Mouse (Mus musculus) kidney, embryonic 15.5 days (tissue): ENCODE data around the gene Galnt17. TPM values are rescaled to one million over a fixed set of nuclear protein-coding genes. Genes with fewer than 3 reads are reported as not detected.

Experiments used
- ATAC-seq: fragments of 200-750 bp; cut with Nextera tagmentation; replicated peaks from 2 replicates; pipeline ENCODE4 v1.8.0; 2017; ENCODE audit warnings: moderate TSS enrichment; ENCODE audit not compliant: low FRiP score
- H3K27ac ChIP-seq: fragments of 300-500 bp; sonication (generic); 2 replicates; pipeline ENCODE4 v1.5.1; 2015; ENCODE audit warnings: mild to moderate bottlenecking, inconsistent platforms
- H3K27me3 ChIP-seq: fragments of 300-500 bp; sonication (generic); 2 replicates; pipeline ENCODE4 v1.6.1; 2015; ENCODE audit warnings: inconsistent platforms
- H3K36me3 ChIP-seq: fragments of 300-500 bp; sonication (generic); 2 replicates; pipeline ENCODE4 v1.6.1; 2015; ENCODE audit warnings: inconsistent platforms
- H3K4me1 ChIP-seq: fragments of 300-500 bp; sonication (generic); 2 replicates; pipeline ENCODE4 v1.6.1; 2015; ENCODE audit warnings: inconsistent platforms
- H3K4me2 ChIP-seq: fragments of 300-500 bp; sonication (generic); 2 replicates; pipeline ENCODE4 v1.6.1; 2015; ENCODE audit warnings: moderate library complexity, mild to moderate bottlenecking, inconsistent platforms
- H3K4me3 ChIP-seq: fragments of 300-500 bp; sonication (generic); replicated peaks from 2 replicates; pipeline ENCODE4 v1.5.1; 2015; ENCODE audit warnings: mild to moderate bottlenecking, inconsistent platforms
- H3K9ac ChIP-seq: fragments of 300-500 bp; sonication (generic); 2 replicates; pipeline ENCODE4 v1.6.1; 2015; ENCODE audit warnings: mild to moderate bottlenecking, inconsistent platforms
- H3K9me3 ChIP-seq: fragments of 300-500 bp; sonication (generic); replicated peaks from 2 replicates; pipeline ENCODE4 v1.6.1; 2016; ENCODE audit warnings: inconsistent platforms
- WGBS: fragments of 180-500 bp; shearing (Covaris S2); methylation state at CpG from one replicate; pipeline ENCODE4 v1.1.7; 2015; ENCODE audit warnings: mixed read lengths; 5-methylcytosine and 5-hydroxymethylcytosine counted together
- polyA plus RNA-seq: library from polyadenylated mRNA; unstranded; fragments of >200 nt; fragmentation: Nextera tagmentation; extraction: Ambion mirVana; gene quantifications from 2 replicates; pipeline ENCODE4 v1.2.1, GENCODE M21; 2015

Gene Galnt17
- polyA plus RNA-seq, 1 experiment from 2014 or later: 2.7 TPM

DNA sequence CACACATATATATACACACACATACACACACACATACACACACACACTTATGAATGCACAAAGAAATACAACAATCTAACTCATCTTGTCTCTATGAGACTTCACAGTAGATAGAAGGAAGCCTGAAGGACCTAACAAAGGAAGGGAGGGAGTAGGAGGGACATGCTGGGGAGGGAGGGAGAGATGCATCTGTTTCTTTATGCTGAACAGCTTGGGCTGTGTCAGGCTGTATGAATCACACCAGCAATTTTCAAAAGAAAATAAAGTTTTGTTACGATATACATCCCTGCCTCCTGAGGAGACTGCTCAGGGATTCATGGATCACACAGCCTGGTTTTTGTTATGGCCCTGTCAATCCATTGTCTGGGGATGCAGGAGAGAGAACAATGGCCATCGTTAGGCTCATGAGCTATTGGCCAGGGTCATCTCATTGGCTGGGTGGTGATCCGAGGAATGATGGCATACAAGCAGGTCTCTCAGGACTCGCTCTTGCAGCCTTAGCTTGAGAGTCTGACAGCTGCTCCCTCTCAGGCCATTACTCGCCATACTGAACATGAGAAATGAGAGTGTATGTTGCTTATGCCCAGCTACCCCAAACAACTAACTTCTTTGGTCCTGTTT is 194.3 kb downstream of the Galnt17 start:
- Histone ChIP-seq H3K27me3 (no peaks in the 10 kb centered on the region), H3K4me2 (no peak overlapping the region), H3K9ac (no peak overlapping the region), H3K9me3 (no peaks in the 10 kb centered on the region; the same call in 1 of the 2 replicates), H3K4me3 (no peak overlapping the region), H3K27ac (no peak overlapping the region), H3K36me3 (no peaks in the 10 kb centered on the region), H3K4me1 (no peaks in the 10 kb centered on the region)
- 63% methylated on average over 5 of the region's 5 CpGs for WGBS
- ATAC-seq: no peak

DNA sequence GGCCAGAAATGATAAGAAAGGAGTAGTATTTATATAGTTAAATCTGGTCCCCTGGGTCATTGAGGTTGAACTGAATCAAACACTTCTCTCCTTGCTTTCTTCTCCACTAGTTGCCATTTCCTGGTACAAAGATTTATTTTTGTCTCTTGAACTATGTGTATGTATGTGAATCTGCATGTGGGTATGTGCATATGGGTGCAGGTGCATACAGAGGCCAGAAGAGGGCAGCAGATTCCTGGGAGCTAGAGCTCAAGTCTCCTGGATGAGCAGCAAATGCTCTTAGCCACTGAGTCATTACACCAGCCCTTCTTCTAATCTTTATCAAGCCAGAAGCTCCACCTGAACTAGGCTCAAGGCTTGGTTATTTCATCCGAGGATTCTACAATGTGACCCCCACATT is 201.1 kb downstream of the Galnt17 start:
- Histone ChIP-seq H3K4me2 (no peak overlapping the region), H3K9ac (no peak overlapping the region), H3K4me3 (no peak overlapping the region), H3K4me1 (no peaks in the 10 kb centered on the region), H3K27me3 (no peaks in the 10 kb centered on the region), H3K36me3 (no peaks in the 10 kb centered on the region), H3K27ac (no peak overlapping the region), H3K9me3 (no peaks in the 10 kb centered on the region; the same call in 1 of the 2 replicates)
- no peak for ATAC-seq
- 94% methylated on average over 1 of the region's 1 CpGs for WGBS

DNA sequence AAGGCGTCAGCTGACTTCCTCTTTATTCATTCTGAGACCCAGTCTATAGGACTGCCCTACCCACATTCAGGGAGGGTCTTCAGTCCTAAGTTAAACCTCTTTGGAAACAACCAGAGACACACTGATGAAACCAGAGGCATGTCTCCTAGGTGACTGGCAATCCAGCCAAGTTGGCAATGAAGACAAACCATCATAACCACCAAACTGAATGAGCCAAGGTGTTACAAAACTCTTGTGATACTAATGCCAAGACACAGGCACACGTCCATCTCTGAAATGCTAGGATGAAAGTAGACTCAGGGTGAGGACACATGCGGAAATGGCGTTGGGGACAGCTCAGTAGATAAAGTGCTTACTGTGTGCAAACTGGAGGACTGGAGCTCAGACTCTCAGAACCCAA is 211.5 kb downstream of the Galnt17 start:
- H3K4me2 ChIP-seq: no peak overlapping the region
- ATAC-seq: no peak
- no peaks in the 10 kb centered on the region for H3K27me3 ChIP-seq
- H3K9me3 ChIP-seq: no peaks in the 10 kb centered on the region
- no peak overlapping the region for H3K27ac ChIP-seq
- WGBS: 93% methylated on average over 4 of the region's 4 CpGs
- no peak overlapping the region for H3K9ac ChIP-seq
- H3K4me1 ChIP-seq: 0 out of 2 replicates have a peak, but pooled peaks cover 5% of the 10 kb centered on the region
- H3K36me3 ChIP-seq: no peaks in the 10 kb centered on the region
- H3K4me3 ChIP-seq: no peak overlapping the region

DNA sequence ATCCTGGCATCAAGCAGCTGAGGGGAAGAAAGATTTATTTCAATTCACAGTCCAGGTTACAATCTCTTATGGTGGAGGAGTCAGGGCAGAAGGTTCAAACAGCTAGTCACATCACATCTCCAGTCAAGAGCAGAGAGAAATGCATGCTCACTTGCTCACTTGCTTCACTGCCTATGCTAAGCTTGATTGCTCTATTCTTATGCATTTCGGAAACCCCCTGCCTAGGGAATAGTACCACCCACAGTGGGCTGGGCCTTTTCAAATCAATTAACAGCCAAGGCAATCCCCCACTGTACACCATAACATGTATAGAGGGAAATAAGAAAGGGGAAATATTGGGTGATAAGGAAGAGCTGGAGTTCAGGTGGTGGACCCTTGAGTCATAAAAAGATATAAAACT is 212.7 kb downstream of the Galnt17 start:
- Histone ChIP-seq H3K27me3 (no peaks in the 10 kb centered on the region), H3K27ac (no peak overlapping the region), H3K9me3 (no peaks in the 10 kb centered on the region), H3K9ac (no peak overlapping the region), H3K4me3 (no peak overlapping the region), H3K4me2 (no peak overlapping the region), H3K4me1 (0 out of 2 replicates have a peak, but pooled peaks cover 5% of the 10 kb centered on the region), H3K36me3 (no peaks in the 10 kb centered on the region)
- 84% methylated on average over 1 of the region's 1 CpGs for WGBS
- ATAC-seq: 0 out of 2 replicates have a peak, but pooled peaks have one; percentile 49

DNA sequence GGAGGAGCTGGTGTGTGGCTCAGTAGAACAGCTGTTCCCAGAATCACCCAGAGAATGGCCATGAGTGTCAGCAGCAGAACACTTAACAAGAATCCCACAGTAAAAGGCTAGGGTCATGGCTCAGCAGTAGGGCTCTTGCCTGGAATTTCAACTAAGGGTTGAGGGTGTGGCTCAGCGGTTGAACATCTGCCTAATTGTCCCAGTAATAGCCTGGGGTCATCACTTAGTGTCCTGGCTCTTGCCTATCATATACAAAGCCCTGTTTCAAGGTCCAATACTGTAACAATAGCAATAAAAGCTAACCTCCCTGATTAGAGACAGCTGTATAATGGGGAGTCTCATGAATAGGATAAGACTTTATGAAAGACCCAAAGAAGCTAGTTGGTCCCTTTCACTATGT is 213.5 kb downstream of the Galnt17 start:
- peaks cover 8% of the 10 kb centered on the region; the same call in 1 of the 2 replicates for H3K4me1 ChIP-seq
- no peak overlapping the region for H3K9ac ChIP-seq
- H3K27me3 ChIP-seq: no peaks in the 10 kb centered on the region
- peak; percentile 29; the same call in 1 of the 2 replicates for ATAC-seq
- H3K36me3 ChIP-seq: no peaks in the 10 kb centered on the region
- no peak overlapping the region for H3K4me3 ChIP-seq
- WGBS: 28% methylated on average over 1 of the region's 1 CpGs
- H3K27ac ChIP-seq: 0 out of 2 replicates have a peak overlapping the region, but pooled peaks have one; percentile 18
- H3K9me3 ChIP-seq: no peaks in the 10 kb centered on the region
- no peak overlapping the region for H3K4me2 ChIP-seq

DNA sequence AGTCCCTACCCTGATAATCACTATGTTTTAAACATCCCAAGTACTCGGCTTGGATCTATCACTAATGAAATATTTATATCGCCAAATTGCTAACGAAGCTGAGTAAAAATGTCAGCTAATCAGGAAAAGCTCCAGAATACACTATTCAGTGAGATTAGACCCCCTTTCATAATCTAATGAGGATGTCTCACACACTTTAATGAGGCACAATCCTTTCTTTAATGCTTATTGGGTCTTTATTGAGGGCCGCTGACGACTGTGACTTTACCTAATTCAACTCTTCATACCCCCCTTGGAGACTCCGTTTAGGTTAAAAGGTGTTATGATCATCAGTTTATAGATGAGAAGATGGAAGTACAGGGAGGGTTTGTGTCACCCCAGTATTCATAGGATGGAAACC is 214.2 kb downstream of the Galnt17 start:
- no peak overlapping the region for H3K27ac ChIP-seq
- H3K4me1 ChIP-seq: peaks cover 12% of the 10 kb centered on the region
- no peak overlapping the region for H3K9ac ChIP-seq
- H3K36me3 ChIP-seq: no peaks in the 10 kb centered on the region
- no peaks in the 10 kb centered on the region for H3K27me3 ChIP-seq
- H3K4me3 ChIP-seq: no peak overlapping the region
- H3K4me2 ChIP-seq: no peak overlapping the region
- ATAC-seq: no peak
- 74% methylated on average over 6 of the region's 6 CpGs for WGBS
- H3K9me3 ChIP-seq: no peaks in the 10 kb centered on the region

DNA sequence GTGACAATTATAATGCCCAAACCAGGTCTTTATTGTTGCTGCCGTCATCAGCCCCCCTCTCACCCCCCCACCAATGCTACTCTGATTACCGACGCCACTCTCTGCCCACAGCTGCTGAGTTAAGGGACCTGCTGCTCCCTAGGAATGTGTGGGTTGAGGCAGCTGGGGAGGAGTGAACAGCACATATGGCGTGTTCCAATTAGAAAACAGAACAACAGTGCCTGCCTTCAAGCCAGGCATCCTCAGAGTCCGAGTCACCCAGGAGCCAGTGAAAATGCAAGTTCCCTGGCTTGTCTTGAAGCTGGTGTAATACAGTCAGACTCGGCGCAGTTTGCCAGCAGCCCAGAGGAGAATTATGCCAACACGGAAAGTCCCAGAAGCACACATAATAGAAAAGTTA is 218.4 kb downstream of the Galnt17 start:
- WGBS: 46% methylated on average over 8 of the region's 8 CpGs

DNA sequence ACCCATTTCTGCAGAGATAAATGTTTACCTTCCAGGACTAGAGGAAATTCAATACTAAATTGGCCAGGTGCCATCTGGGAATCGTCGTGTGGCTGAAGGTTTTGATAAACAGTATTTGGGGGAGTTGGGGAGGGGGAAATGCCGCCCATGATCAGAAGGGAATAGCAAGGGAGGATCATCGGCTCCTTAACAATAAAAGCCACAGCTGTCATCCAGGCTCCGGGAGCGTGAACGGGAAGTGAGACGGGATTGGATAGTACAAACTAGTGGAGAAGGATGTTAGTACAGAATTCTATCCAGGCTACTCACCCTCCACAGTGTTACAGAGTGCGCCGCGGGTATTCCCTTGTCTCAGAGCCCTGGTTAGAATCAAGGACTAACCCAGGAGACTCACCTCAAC is 219.4 kb downstream of the Galnt17 start:
- Histone ChIP-seq H3K4me3 (no peak overlapping the region), H3K27me3 (no peaks in the 10 kb centered on the region), H3K9ac (no peak overlapping the region), H3K27ac (peak overlapping the region; percentile 67; the same call in 1 of the 2 replicates), H3K36me3 (no peaks in the 10 kb centered on the region), H3K4me1 (peaks cover 13% of the 10 kb centered on the region), H3K4me2 (peak overlapping the region; percentile 31), H3K9me3 (no peaks in the 10 kb centered on the region)
- WGBS: 21% methylated on average over 11 of the region's 11 CpGs
- peak; percentile 75 for ATAC-seq

More for the DNA sequence above, 218.4 kb downstream of the Galnt17 start:
- H3K36me3 ChIP-seq: no peaks in the 10 kb centered on the region
- no peaks in the 10 kb centered on the region for H3K9me3 ChIP-seq
- no peak overlapping the region for H3K9ac ChIP-seq
- peak; percentile 66; the same call in 1 of the 2 replicates for ATAC-seq
- no peak overlapping the region for H3K27ac ChIP-seq
- H3K4me2 ChIP-seq: no peak overlapping the region
- H3K4me1 ChIP-seq: peaks cover 16% of the 10 kb centered on the region
- H3K27me3 ChIP-seq: no peaks in the 10 kb centered on the region
- H3K4me3 ChIP-seq: no peak overlapping the region

DNA sequence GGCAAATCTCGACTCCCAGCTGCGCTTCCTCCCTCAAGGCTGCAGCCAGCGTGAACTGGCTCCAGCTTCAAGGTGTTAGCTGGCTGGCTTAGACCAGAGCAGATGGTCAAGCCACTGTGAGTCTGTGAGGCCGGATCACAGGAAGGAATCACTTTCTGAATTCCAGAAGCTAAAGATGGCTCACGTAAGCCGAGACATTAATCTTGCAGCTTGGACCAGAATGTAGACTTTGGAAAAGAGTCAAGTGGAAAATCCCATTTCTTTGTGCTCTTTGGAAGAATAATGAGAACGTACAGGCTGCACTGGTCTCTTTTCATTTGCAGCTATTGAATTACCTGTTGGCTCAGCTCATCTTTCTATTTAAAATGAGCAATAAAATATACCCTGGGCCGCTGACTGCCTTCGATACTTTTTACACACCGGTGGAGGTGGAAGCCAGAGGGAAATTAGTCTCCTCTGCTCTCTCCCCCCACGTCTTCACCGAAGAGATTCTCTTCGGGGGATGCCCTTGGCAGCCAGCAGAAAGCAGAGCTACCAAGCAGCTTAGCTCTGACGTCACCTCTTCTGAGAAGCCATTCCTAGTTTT is 225.1 kb downstream of the Galnt17 start:
- Histone ChIP-seq H3K27ac (peak overlapping the region; percentile 14; the same call in 1 of the 2 replicates), H3K4me1 (peaks cover 10% of the 10 kb centered on the region), H3K9ac (no peak overlapping the region), H3K27me3 (no peaks in the 10 kb centered on the region), H3K4me3 (no peak overlapping the region), H3K4me2 (peak overlapping the region; percentile 25), H3K9me3 (no peaks in the 10 kb centered on the region), H3K36me3 (no peaks in the 10 kb centered on the region)
- peak; percentile 73; the same call in 1 of the 2 replicates for ATAC-seq
- WGBS: 23% methylated on average over 14 of the region's 14 CpGs

DNA sequence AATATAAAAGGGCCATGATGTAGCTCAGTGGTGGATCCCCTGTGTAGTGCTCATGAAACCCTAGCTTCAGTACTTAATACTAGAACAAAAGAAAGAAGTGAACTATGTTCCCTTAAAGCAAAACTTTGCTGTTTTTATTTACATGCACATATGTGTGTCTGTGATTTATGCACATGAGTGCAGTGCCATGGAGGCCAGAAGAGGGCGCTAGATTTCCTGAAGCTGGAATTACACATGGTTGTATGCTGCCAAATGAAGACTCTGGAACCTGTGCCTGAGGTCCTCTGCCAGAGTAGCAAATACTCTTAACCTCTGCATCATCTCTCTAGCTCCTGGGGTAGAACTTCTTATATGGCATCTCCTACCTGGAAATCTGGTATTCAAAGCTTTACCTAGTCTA is 230.6 kb downstream of the Galnt17 start:
- no peak overlapping the region for H3K4me2 ChIP-seq
- no peaks in the 10 kb centered on the region for H3K27me3 ChIP-seq
- H3K4me3 ChIP-seq: no peak overlapping the region
- no peaks in the 10 kb centered on the region for H3K4me1 ChIP-seq
- H3K36me3 ChIP-seq: no peaks in the 10 kb centered on the region
- H3K9ac ChIP-seq: no peak overlapping the region
- no peaks in the 10 kb centered on the region for H3K9me3 ChIP-seq
- no peak overlapping the region for H3K27ac ChIP-seq
- no peak for ATAC-seq
- WGBS: 45% methylated on average over 1 of the region's 1 CpGs

DNA sequence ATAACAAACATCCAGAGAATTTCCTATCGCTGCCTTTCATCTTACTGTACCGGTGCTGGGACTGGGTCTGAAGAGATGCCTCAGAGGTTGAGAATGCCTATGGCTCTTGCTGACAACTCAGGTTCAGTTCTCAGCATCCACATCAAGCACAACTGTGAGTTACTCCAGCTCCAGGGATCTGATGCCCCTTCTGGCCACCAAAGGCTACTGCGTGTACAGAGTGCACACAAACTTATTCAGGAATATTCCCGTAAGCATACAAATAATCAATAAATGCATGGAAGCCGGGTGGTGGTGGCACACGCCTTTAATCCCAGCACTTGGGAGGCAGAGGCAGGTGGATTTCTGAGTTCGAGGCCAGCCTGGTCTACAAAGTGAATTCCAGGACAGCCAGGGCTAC is 232.5 kb downstream of the Galnt17 start:
- Histone ChIP-seq H3K27ac (no peak overlapping the region), H3K4me1 (no peaks in the 10 kb centered on the region), H3K4me3 (no peak overlapping the region), H3K9me3 (no peaks in the 10 kb centered on the region), H3K27me3 (no peaks in the 10 kb centered on the region), H3K36me3 (no peaks in the 10 kb centered on the region), H3K4me2 (no peak overlapping the region), H3K9ac (no peak overlapping the region)
- no peak for ATAC-seq
- 93% methylated on average over 7 of the region's 7 CpGs for WGBS

DNA sequence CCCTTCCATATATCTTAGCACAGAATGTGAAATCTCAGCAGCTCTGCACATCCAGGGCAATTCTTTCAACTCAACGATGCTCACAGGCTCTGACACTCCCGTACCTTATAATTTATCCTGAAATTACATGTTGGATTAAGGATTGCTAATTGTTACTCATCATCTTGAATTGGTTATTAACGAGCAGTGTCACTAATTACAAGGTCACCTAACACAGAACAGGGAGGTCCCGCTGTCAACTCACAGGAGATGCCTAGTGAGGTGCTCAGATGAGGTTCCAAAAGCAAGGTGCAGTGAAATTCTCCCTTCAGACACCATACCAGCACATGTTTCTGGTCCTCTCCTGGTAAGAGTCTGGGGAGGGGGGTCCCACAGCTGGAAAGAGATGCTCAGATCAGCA is 234.0 kb downstream of the Galnt17 start:
- no peak for ATAC-seq

More for the DNA sequence above, 234.0 kb downstream of the Galnt17 start:
- Histone ChIP-seq H3K36me3 (no peaks in the 10 kb centered on the region), H3K9me3 (no peaks in the 10 kb centered on the region), H3K27ac (no peak overlapping the region), H3K27me3 (no peaks in the 10 kb centered on the region), H3K4me3 (no peak overlapping the region), H3K9ac (no peak overlapping the region), H3K4me2 (no peak overlapping the region), H3K4me1 (no peaks in the 10 kb centered on the region)
- 83% methylated on average over 4 of the region's 4 CpGs for WGBS
